Mouse (Mus musculus) urinary bladder, postnatal 0 days (tissue): ENCODE measurements around the gene Rflna. TPM values are rescaled to one million over a fixed set of nuclear protein-coding genes. Genes with fewer than 3 reads are reported as not detected.

Experiments
- polyA plus RNA-seq: library from polyadenylated mRNA; unstranded; fragments of >200 nt; fragmentation: Nextera tagmentation; extraction: Ambion mirVana; gene quantifications from 2 replicates; pipeline ENCODE4 v1.2.1, GENCODE M21; 2015

Gene Rflna
- 0.55 and 0.99 TPM in 2 replicates for polyA plus RNA-seq

GRCm38 (mm10) chr5:125002969-125003872, at the start of gene Rflna:
Gene Rflna (plus strand): TSS chr5:125003221.

Other genes with a start within 250 kb of the Rflna start
- gene Ccdc92, start 140.8 kb upstream of the Rflna start, polyA plus RNA-seq, result 4.3 and 4.6 TPM in 2 replicates
- 37.1 and 40.2 TPM in 2 replicates for gene Zfp664, start 140.5 kb upstream of the Rflna start, polyA plus RNA-seq
- gene Ncor2, start 176.0 kb downstream of the Rflna start, polyA plus RNA-seq, result 16.3 and 16.5 TPM in 2 replicates